Mouse (Mus musculus) layer of hippocampus, adult 8-10 months (tissue): ENCODE results near the gene Ubtd2. TPM values are rescaled to one million over a fixed set of nuclear protein-coding genes. Genes with fewer than 3 reads are reported as not detected.

Experiments used
- DNase-seq, 2 experiments: peaks; one replicate each; pipeline ENCODE4 v3.0.0; 2022; ENCODE audit warnings: low spot score in 2 of 2
- total RNA-seq, 4 experiments: library from RNA; stranded (reverse); gene quantifications; 2 replicates each; pipeline ENCODE4 v1.2.4; 2022

Ubtd2 gene
- total RNA-seq, 4 experiments from 2014 or later: 26.3 to 28.8 (median 28.3) TPM

GRCm38 (mm10) chr11:32516916-32517712 is 61.9 kb downstream of the Ubtd2 start:
- DNase-seq: peak; percentile 54 to 59

- DNase-seq: no peak
Measured at GRCm38 (mm10) chr11:32518770-32519169, 63.6 kb downstream of the Ubtd2 start.

GRCm38 (mm10) chr11:32519354-32519753 is 64.2 kb downstream of the Ubtd2 start:
- no peak for DNase-seq

GRCm38 (mm10) chr11:32521246-32521645 is 66.1 kb downstream of the Ubtd2 start:
- DNase-seq: no peak

- DNase-seq: no peak
Measured at GRCm38 (mm10) chr11:32524122-32524920, 69.2 kb downstream of the Ubtd2 start.

- DNase-seq: no peak
Measured at GRCm38 (mm10) chr11:32527006-32527405, 71.8 kb downstream of the Ubtd2 start.

- DNase-seq: no peak
Measured at GRCm38 (mm10) chr11:32530151-32530550, 75.0 kb downstream of the Ubtd2 start.

GRCm38 (mm10) chr11:32531871-32532764 is 76.9 kb downstream of the Ubtd2 start, which contains the start of gene Efcab9:
TSS of gene Efcab9 (minus strand) at chr11:32532081.
- no peak for DNase-seq

- peak; percentile 71 to 89 for DNase-seq
Measured at GRCm38 (mm10) chr11:32532765-32533481, 77.8 kb downstream of the Ubtd2 start, which contains the start of gene Stk10. TSS of gene Stk10 (plus strand) at chr11:32533305.

GRCm38 (mm10) chr11:32533482-32534261 is 78.5 kb downstream of the Ubtd2 start:
- DNase-seq: no peak

GRCm38 (mm10) chr11:32534453-32535075 is 79.4 kb downstream of the Ubtd2 start:
- DNase-seq: no peak

GRCm38 (mm10) chr11:32535646-32536045 is 80.5 kb downstream of the Ubtd2 start:
- no peak for DNase-seq

- no peak for DNase-seq
Measured at GRCm38 (mm10) chr11:32536954-32537353, 81.8 kb downstream of the Ubtd2 start.

- DNase-seq: no peak
Measured at GRCm38 (mm10) chr11:32538435-32538834, 83.3 kb downstream of the Ubtd2 start.

GRCm38 (mm10) chr11:32538846-32539245 is 83.7 kb downstream of the Ubtd2 start:
- DNase-seq: no peak

GRCm38 (mm10) chr11:32539717-32540116 is 84.5 kb downstream of the Ubtd2 start:
- no peak for DNase-seq

- DNase-seq: no peak
Measured at GRCm38 (mm10) chr11:32540463-32540862, 85.3 kb downstream of the Ubtd2 start.

- no peak for DNase-seq
Measured at GRCm38 (mm10) chr11:32542181-32542580, 87.0 kb downstream of the Ubtd2 start.

- no peak for DNase-seq
Measured at GRCm38 (mm10) chr11:32542687-32543411, 87.7 kb downstream of the Ubtd2 start.
